Mouse (Mus musculus) common myeloid progenitor, adult 5-6 weeks (primary cell): Measurements from ENCODE around the gene Srcin1. TPM values are rescaled to one million over a fixed set of nuclear protein-coding genes. Genes with fewer than 3 reads are reported as not detected.
A peak's percentile ranks its signal among the peaks of the same experiment; 100 is the strongest.

Source experiments
- ATAC-seq: replicated peaks from 2 replicates; pipeline ENCODE4 v1.8.0; 2016; ENCODE audit warnings: low read depth, mild to moderate bottlenecking, moderate TSS enrichment, inconsistent platforms; ENCODE audit not compliant: poor library complexity, severe bottlenecking
- total RNA-seq: library from RNA; stranded (forward); fragments of 200-1000, 187-1606 nt; gene quantifications from 2 replicates; pipeline ENCODE4 v1.2.3, GENCODE M21; 2017

Gene Srcin1
- total RNA-seq, 1 experiment from 2014 or later: not detected

DNA sequence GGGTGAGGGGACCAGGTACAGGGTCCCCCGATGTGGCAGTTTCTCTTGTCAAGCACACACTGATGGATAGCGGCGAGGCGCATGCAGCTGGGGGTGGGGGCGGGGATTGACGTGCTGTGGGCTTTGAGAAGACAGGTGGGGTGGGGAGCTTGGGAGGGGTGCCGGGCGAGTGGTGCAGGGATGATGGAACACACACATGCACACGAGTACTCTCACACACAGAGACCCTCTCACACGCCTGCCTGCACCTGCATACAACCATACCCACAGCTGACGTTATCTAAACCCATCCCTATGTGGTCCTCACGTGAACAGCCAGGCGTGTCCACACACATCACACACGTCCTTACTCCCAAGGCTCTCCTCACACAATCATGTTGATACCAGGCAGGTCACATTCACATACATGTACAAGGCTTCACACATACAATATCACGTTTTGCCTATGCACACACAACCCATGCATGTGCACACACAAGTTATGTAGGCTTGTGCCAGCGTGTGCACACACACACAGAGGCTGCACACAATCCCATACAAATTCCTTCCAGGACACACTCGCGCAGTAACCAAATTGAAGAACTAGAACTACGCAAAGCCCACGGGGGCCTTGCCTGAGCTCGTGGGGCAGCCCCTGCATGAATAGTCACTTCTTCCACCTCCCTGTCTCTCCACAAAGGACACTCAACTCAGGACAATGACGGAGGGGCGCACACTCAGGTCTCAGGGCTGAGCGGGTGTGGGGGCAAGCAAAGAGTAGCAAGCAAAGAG is 66.1 kb downstream of the Srcin1 start:
- ATAC-seq: no peak

DNA sequence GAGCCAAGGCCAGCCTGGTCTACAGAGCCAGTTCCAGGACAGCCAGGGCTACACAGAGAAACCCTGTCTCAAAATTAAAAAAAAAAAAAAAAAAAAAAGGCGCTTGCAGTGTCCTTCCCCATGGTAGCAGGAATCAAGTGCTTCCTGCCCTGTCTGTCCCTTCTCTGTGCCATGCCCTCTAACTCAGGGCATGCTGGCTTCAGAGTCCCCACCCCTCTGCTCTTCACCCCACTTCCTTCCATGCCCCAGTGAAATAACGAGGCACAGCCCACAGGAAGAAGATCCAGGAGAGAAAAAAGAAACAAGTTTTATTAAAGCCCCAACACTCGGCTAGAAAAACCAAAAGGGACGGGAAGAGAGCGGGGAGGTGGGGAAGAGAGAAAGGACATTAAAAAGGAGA is 66.9 kb downstream of the Srcin1 start:
- peak; percentile 54; the same call in 1 of the 2 replicates for ATAC-seq

DNA sequence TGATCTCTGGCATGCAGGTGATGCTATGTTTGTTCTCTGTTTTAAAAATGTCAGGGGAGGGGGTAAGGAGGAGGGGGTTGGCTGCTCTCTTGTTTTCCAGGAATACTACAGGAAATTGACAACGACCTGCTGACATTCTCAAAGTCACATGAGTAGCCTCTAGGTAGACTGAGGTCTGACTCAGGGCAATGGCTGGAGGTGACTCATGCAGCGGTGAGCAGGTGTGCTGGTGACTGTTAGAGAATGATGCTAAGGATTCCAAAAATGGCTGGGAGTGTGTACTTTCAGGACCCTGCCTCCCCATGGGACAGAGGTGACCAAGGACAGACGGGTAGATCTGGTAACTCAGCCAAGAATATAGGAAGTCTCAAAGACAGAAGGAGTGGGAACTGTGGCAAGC is 67.8 kb downstream of the Srcin1 start:
- ATAC-seq: no peak

DNA sequence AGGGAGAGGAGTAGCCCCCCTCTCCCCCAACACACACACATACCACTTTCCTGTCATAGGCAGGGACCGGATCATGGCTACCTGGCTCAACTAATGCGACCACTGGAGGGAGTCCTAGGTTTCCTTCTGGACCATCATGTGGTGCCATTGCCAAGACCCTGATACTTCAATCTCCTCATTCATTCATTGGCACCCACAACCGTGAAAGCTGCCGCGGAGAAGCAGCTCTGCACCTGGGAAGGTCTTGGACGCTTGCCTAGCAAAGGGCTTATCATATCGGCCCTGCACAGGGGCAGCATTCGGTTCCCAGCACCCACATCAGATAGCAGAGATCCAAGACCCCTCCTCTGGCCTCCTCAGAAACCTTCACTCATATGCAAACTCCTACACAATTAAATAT is 69.7 kb downstream of the Srcin1 start:
- no peak for ATAC-seq

DNA sequence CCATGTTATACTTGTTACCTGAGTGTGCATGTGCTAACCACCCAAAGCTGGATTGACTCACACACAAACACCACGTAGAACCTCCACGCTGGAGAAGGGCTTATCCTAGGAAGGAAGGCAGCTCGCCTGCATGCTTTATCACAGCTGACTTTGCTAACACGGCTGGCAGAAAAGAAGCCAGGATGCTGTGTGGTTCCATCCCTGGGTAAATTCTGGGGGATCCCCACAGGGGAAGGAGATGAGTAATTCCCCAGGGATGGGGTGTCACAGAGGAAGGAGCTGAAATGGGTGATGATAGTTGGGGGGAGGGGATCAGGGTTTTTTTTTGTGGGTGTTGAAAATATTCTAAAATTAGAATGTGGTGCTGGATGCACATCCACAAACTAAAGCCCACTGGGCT is 70.2 kb downstream of the Srcin1 start:
- ATAC-seq: no peak

DNA sequence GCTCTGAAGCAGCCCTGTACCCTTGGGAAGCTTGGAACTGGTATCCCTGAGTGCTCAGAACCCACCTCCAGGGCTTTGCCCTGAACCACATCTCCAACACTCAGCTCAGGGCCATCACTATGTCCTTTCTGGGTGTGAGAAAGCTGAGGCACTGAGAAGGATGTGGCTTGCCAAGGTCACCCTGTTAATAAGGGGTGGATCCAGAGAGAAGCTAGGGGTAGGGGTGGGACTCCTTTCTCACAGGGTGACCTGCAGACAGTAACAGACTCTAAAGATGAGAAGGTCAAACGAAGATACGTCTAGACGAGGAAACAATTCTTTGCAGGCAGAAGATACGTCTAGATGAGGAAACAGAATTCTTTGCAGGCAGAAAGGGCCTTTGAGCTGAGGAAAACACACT is 73.1 kb downstream of the Srcin1 start:
- ATAC-seq: no peak

DNA sequence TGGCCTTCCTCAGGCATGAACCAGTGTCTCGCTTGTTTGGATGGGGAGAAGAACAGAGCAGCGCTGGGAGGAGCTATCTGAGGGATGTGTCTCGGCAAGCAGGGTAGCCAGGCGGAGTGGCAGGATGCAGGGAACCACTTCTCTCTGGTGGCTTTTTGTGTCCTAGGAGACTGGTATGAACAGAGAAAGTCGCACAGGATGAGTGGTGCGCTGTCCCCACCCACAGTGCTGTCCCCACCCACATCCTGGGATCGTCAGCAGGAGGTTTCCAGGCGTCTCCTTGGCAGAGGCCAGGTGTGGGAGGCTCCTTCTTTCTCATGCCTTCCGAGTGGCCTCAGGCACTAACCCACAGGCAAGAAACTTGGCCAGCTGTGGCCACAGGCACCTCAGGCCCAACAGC is 73.6 kb downstream of the Srcin1 start:
- ATAC-seq: no peak

DNA sequence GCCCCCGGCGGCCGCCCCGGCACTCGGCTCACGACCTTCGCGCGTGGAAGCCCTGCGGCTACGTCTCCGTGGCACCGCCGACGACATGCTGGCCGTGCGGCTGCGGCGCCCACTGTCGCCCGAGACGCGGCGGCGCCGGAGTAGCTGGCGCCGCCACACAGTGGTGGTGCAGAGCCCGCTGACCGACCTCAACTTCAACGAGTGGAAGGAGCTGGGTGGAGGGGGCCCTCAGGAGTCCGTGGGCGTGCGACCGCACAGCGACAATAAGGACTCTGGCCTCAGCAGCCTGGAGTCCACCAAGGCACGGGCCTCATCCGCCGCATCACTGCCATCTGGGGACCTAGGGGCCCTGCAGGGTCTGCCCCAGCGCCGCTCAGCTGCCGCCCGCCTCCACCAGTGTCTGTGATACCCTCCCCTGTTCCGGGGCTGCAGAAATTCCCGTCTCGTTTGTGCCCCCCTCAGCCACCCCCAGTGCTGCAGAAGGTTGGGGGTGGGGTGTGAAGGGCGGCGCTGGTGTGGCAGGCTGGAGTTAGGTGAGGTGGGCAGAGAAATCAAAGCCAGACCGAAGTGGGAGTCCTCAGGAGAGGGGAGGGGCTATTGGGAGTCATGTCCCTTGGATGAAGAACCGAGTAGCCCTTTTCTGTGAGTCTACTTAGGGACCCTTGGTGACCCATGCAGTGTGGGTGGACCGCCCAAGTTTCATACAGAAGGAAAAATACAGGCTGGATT is 75.1 kb downstream of the Srcin1 start:
- no peak for ATAC-seq

DNA sequence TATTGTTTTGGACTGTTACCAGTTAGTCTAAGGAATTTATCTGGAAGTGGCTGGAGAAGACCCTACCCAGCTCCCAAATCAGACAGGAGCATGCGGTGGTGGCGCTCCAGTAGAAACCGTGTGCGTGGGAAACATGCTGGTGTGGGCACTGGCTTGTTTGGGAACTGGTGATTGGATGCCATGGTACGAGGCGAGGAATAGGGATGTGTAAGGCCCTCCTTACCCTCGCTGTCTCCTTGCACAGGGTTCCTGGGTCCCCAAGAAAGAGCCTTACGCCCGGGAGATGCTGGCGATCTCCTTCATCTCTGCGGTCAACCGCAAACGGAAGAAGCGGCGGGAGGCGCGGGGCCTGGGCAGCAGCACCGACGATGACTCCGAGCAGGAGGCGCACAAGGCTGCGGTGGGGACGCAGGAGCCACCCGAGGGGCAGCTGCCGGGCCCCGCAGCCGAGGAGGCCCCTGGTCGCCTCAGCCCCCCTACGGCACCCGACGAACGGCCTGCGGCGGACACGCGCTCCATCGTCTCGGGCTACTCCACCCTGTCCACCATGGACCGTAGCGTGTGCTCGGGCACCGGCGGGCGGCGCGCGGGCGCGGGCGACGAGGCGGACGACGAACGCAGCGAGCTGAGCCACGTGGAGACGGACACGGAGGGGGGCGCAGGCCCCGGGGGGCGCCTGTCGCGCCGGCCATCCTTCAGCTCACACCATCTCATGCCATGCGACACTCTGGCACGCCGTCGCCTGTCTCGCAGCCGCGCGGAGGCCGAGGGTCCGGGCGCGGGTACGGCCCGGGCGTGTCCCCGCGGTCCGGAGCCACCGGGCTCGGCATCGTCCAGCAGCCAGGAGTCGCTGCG is 75.9 kb downstream of the Srcin1 start, which contains the start of gene 4933428G20Rik:
4933428G20Rik (minus strand) TSS at position 476 of the 855 bp plus-strand sequence.
- ATAC-seq: no peak

DNA sequence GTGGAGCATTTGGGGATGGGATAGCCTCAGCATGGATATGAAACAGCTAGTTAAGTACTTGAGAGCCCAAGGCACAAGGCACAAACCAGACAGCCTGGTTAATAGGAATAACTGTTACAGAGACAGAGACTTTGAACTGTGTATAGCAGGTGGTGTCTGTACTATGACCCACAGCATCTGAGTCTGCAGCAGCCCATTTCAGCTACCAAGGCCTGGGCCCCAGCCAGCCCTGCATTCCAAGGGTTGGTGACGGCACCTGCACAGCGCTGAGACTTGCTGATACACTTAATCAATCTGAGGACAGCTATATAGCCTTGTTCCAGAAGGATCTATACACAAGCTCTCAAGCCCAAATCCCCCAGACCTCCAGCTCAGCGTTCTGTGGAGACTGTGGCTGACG is 78.4 kb downstream of the Srcin1 start:
- no peak for ATAC-seq

DNA sequence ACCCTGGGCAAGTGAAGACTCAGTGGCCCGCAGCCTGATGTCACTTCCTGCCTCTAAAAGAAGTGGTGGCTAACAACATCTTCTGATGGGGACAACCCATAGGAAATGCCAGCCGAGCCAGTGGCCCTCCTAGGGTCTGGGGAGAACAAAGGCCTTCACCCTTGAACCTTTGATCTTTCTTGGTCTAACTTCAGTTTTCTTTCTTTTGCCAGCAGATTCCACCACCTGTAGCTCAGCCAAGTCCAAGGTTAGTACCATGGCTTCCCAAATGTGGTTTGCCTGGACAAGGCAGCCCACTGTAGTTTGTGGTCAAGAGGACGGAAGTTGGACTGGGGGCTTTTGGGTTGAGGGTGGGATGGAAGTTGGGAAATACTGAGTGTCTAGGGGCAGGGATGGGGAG is 83.2 kb downstream of the Srcin1 start:
- no peak for ATAC-seq

DNA sequence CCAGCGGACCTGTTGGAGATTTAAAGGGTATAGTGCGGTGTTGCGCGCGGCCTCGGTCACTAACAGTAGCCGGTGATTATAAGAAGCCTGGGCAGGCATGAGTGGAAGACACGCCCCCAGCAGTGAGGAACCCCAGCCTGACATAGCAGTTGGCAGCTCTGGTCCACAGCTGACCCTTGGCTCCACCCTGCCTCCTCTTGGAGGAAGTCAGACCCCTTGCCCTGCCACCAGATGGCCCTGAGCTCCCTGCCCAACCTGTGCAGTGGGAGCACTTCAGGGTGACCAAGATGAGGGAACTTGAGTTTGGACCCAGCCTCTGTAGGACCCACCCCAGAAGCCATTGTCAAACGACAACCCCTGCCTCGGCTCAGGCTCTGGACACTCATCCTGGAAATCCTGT is 84.3 kb downstream of the Srcin1 start:
- ATAC-seq: no peak

DNA sequence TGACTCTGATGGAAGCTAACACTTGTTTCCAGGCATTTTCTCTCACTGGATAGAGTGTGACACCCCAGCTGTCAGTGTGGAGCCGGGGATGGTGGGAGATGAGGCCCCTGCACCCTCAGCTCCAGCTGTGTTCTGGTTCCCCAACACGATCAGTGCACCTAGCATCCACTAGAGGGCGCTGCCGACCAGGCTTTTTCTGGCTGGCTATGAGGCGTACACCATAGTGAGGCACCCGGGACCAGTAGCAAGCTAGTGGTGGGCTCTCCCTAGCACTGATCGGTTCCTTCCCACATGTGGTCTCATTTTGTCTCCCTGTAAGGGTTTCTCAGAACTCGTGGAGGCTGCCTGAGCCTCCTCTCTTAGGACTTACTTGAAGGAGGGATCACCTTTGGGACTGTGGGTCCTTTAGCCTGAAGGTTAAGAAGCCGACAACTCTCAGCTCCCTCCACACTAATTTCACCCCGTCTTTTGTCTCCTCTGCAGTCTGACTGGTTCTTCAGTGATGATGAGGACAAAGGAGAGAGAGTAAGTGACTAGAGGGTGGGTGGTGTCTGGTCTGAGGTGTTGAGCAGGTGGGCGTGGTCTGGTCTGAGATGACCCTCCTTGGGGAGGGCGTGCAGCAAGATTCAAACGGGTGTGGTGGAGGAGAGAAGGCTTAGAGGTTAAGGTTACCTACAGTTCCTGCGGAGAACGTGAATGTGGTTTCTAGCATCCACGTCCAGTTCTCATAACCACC is 86.2 kb downstream of the Srcin1 start:
- peak; percentile 87 for ATAC-seq

DNA sequence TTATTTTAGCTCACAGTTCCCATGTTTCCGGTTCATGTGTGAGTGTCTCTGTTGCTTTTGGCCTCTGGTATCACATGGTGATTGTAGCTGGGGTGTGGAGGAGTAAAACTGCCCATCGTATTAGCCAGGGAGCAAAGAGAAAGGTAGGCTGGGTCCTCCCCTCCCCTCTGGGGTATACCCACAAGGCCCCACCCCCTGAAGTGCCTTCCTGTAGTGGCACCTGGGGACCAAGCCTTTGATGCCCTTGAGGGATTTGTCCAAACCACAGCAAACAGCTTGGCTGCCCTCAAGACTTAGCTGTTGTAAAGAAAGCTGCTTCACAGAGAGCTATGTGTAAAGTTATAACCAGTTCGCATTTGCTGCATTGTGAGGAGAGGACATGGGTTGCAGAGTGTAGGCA is 88.3 kb downstream of the Srcin1 start:
- ATAC-seq: no peak

DNA sequence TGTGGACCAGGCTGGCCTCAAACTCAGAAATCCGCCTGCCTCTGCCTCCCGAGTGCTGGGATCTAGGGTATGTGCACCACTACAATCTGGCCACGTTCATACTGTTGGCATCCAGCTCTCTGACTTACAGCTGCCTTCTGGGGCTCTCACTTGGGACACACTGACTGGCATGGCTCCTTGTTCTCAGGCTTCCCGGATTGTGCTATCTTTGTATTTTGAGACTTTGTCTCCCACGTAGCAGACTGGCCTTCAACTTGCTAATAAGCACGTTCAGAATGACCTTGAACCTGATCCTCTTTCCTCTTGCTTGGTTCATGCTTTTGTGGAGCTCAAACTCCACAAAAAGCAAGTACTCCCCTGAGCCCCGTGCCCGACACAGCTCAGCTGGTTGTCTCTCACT is 90.3 kb downstream of the Srcin1 start:
- no peak for ATAC-seq

DNA sequence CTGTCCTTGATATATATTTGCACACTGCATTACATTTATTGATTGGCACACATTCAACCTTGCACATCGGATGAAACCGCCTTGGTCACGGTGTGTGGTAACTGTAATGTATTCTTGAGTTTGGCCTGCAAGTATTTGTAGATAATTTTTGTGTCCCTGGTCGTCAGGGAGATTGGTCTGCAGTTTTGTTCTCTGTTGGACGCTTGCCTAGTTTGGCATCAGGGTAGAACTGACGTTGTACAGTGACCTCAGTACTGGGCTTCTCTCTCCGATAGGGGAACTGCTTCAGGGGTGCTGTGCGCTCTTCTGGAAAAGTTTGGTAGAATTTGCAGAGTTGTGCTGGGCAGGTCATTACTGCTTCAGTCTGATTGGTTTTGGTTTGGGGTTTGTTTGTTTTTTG is 96.2 kb downstream of the Srcin1 start:
- no peak for ATAC-seq

DNA sequence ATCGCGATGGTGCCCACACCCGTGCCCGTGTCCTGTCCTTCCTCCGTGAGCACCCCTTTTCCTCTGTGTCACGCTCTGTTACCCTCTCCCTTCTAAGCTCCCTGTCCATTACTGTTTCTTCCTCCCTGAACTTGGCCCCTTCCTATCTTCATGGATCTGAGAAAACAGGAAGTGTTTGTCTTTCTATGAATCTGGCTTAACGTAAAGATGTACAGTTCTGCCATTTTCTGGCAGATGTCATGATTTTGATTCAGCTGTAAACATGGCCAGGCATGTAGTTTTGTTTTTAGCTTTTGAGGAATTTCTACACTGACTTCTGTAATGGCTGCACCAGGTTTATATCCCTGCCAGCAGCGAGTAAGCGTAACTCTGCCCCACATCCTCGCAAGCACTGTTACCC is 96.9 kb downstream of the Srcin1 start:
- no peak for ATAC-seq

DNA sequence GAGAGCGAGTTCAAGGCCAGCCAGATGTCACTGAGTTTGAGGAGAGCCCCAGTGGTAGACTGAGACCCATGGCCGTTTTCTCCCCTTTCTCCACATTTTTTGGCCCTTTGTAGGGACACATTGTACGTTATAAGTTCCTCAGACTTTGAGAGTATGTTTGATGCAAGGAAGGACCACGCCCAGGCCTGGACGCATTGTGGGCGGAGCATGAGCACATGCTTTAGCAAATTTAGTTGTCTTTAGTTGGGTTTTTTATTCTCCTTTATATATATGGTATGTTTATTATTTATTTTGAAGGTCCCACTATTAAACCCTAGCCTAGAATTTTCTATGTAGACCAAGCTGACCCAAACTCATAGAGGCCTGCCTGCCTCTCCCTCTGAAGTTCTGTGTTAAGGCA is 97.6 kb downstream of the Srcin1 start:
- no peak for ATAC-seq

DNA sequence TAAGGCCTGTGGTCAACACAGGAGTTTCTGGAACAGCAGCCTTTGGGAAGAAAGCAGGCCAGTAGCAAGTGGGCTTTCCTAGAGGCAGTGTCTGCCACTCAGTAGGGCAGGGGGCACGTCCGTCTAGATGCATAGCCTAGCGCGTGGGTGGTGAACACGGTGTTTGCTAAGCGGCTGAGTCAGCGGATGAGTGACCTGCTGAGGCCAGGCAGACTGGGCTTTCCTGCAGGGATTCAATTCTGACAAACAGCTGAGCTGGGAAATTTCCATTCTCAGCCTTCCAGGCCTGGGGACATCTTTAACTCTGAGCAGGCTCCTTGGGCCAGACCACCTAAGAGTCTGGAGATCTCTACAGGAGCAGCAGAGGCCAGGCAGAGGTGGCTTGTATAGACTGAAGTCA is 98.6 kb downstream of the Srcin1 start:
- ATAC-seq: no peak
